Mouse (Mus musculus) lung, postnatal 0 days (tissue): ENCODE results near the gene Plin5. TPM values are rescaled to one million over a fixed set of nuclear protein-coding genes. Genes with fewer than 3 reads are reported as not detected.

Experiments used
- ATAC-seq: fragments of 200-750 bp; cut with Nextera tagmentation; 2 replicates; pipeline ENCODE4 v1.8.0; 2017; ENCODE audit warnings: moderate library complexity
- DNase-seq: peaks from one replicate; pipeline ENCODE4 v3.0.0-alpha.2; 2016; ENCODE audit warnings: low spot score
- H3K27ac ChIP-seq: fragments of 300-500 bp; sonication (generic); 2 replicates; pipeline ENCODE4 v1.5.1; 2014; ENCODE audit warnings: antibody characterized with exemption, mild to moderate bottlenecking, low read length, mixed read lengths
- H3K27me3 ChIP-seq: fragments of 300-500 bp; sonication (generic); replicated peaks from 2 replicates; pipeline ENCODE4 v1.6.1; 2014; ENCODE audit warnings: low read length, mixed read lengths; ENCODE audit not compliant: insufficient read depth
- H3K36me3 ChIP-seq: fragments of 300-500 bp; sonication (generic); 2 replicates; pipeline ENCODE4 v1.6.1; 2014; ENCODE audit warnings: low read length, mixed read lengths; ENCODE audit not compliant: insufficient read depth
- H3K4me1 ChIP-seq: fragments of 300-500 bp; sonication (generic); 2 replicates; pipeline ENCODE4 v1.6.1; 2014; ENCODE audit warnings: antibody characterized with exemption, low read depth, low read length, mixed read lengths; ENCODE audit not compliant: insufficient read depth
- H3K4me2 ChIP-seq: fragments of 300-500 bp; sonication (generic); replicated peaks from 2 replicates; pipeline ENCODE4 v1.6.1; 2014; ENCODE audit warnings: low read depth, mild to moderate bottlenecking, low read length, moderate library complexity, mixed read lengths
- H3K4me3 ChIP-seq: fragments of 300-500 bp; sonication (generic); 2 replicates; pipeline ENCODE4 v1.5.1; 2014; ENCODE audit warnings: low read depth, low read length
- H3K9ac ChIP-seq: fragments of 300-500 bp; sonication (generic); replicated peaks from 2 replicates; pipeline ENCODE4 v1.6.1; 2014; ENCODE audit warnings: low read depth, mild to moderate bottlenecking
- H3K9me3 ChIP-seq: fragments of 300-500 bp; sonication (generic); 2 replicates; pipeline ENCODE4 v1.6.1; 2016; ENCODE audit warnings: low read length, mixed read lengths
- CTCF ChIP-seq: IDR thresholded peaks from 2 replicates; pipeline ENCODE4 v1.5.1; 2016; ENCODE audit warnings: antibody characterized with exemption, mild to moderate bottlenecking
- EP300 ChIP-seq: IDR thresholded peaks from 2 replicates; pipeline ENCODE4 v1.6.1; 2016; ENCODE audit warnings: antibody characterized with exemption, mild to moderate bottlenecking, control low read depth
- WGBS: fragments of 180-500 bp; shearing (Covaris S2); extraction: QIAGEN DNeasy Blood & Tissue Kit; methylation state at CpG from one replicate; pipeline ENCODE4 v1.1.7; 2014; 5-methylcytosine and 5-hydroxymethylcytosine counted together
- polyA plus RNA-seq: library from polyadenylated mRNA; unstranded; fragments of >200 nt; fragmentation: Nextera tagmentation; extraction: Ambion mirVana; gene quantifications from 2 replicates; pipeline ENCODE4 v1.2.1, GENCODE M21; 2015

Gene Plin5
- polyA plus RNA-seq, 1 experiment from 2014 or later = 3.2 TPM

GRCm38 (mm10) chr17:56136558-56136957 is 19.2 kb upstream of the Plin5 start:
- peaks cover 19% of the 10 kb centered on the region; the same call in 1 of the 2 replicates for H3K27me3 ChIP-seq
- peaks cover under 1% of the 10 kb centered on the region for H3K4me1 ChIP-seq
- no peak overlapping the region for H3K27ac ChIP-seq
- H3K36me3 ChIP-seq = no peaks in the 10 kb centered on the region
- 63% methylated on average over 7 of the region's 7 CpGs for WGBS
- H3K4me3 ChIP-seq = no peak overlapping the region
- H3K9me3 ChIP-seq = no peaks in the 10 kb centered on the region
- TF ChIP-seq CTCF (no peak), EP300 (peak; percentile 22; the same call in 1 of the 2 replicates)
- no peak overlapping the region for H3K4me2 ChIP-seq
- ATAC-seq (no peak), DNase-seq (no peak)
- no peak overlapping the region for H3K9ac ChIP-seq

GRCm38 (mm10) chr17:56134463-56134971 is 17.1 kb upstream of the Plin5 start:
- H3K36me3 ChIP-seq = no peaks in the 10 kb centered on the region
- no peak overlapping the region for H3K9ac ChIP-seq
- TF ChIP-seq CTCF (peak; percentile 90), EP300 (no peak)
- peak overlapping the region; percentile 79; the same call in 1 of the 2 replicates for H3K27ac ChIP-seq
- ATAC-seq (peak; percentile 38), DNase-seq (peak; percentile 68)
- H3K27me3 ChIP-seq = 0 out of 2 replicates have a peak, but pooled peaks cover 7% of the 10 kb centered on the region
- WGBS = 5% methylated on average over 27 of the region's 27 CpGs
- H3K4me3 ChIP-seq = peak overlapping the region; percentile 25
- H3K9me3 ChIP-seq = no peaks in the 10 kb centered on the region
- peak overlapping the region; percentile 54 for H3K4me2 ChIP-seq
- H3K4me1 ChIP-seq = no peaks in the 10 kb centered on the region

- DNase-seq = peak; percentile 90
- peak; percentile 89 for ATAC-seq
- Histone ChIP-seq H3K9me3 (no peaks in the 10 kb centered on the region), H3K27ac (peak overlapping the region; percentile 87), H3K4me2 (peak overlapping the region; percentile 54), H3K27me3 (no peaks in the 10 kb centered on the region), H3K4me3 (0 out of 2 replicates have a peak overlapping the region, but pooled peaks have one; percentile 25), H3K36me3 (no peaks in the 10 kb centered on the region), H3K4me1 (no peaks in the 10 kb centered on the region), H3K9ac (no peak overlapping the region)
- TF ChIP-seq CTCF (no peak), EP300 (peak; percentile 76)
- WGBS = 14% methylated on average over 17 of the region's 21 CpGs
These were observed 16.3 kb upstream of the Plin5 start for GRCm38 (mm10) chr17:56133457-56134363.

DNA sequence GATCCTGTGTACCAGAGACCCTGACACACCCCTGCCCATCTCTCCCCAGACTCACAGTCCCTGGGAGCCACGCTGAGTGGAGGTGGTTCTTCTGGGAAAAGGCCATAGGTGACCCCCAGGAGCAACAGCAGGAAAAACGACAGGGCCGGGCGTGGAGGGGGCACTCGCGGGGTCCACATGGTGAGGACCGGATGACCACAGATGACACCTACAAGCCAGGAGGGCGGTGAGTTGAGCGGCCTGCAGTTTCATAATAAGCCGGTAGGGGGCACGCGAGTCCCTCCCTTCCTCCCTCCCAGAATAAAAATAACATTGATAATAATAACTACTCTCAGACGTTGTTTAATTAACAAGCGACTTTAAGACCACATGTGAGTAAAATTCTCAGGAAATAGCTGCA is 15.3 kb upstream of the Plin5 start:
- Histone ChIP-seq H3K27ac (no peak overlapping the region), H3K9me3 (no peaks in the 10 kb centered on the region), H3K4me2 (no peak overlapping the region), H3K27me3 (no peaks in the 10 kb centered on the region), H3K4me1 (no peaks in the 10 kb centered on the region), H3K9ac (no peak overlapping the region), H3K36me3 (no peaks in the 10 kb centered on the region), H3K4me3 (no peak overlapping the region)
- TF ChIP-seq CTCF (peak; percentile 89), EP300 (no peak)
- 2% methylated on average over 14 of the region's 14 CpGs for WGBS
- DNase-seq (peak; percentile 77), ATAC-seq (0 out of 2 replicates have a peak, but pooled peaks have one; percentile 6)

- ATAC-seq (no peak), DNase-seq (peak; percentile 46)
- Histone ChIP-seq H3K4me1 (no peaks in the 10 kb centered on the region), H3K27ac (no peak overlapping the region), H3K27me3 (no peaks in the 10 kb centered on the region), H3K4me3 (no peak overlapping the region), H3K9ac (no peak overlapping the region), H3K9me3 (no peaks in the 10 kb centered on the region), H3K36me3 (no peaks in the 10 kb centered on the region), H3K4me2 (no peak overlapping the region)
- TF ChIP-seq CTCF (peak; percentile 81), EP300 (no peak)
- WGBS = 36% methylated on average over 7 of the region's 7 CpGs
These were observed 14.4 kb upstream of the Plin5 start for GRCm38 (mm10) chr17:56131814-56132213.

- Histone ChIP-seq H3K9ac (no peak overlapping the region), H3K4me2 (no peak overlapping the region), H3K27me3 (no peaks in the 10 kb centered on the region), H3K9me3 (no peaks in the 10 kb centered on the region), H3K4me3 (no peak overlapping the region), H3K4me1 (no peaks in the 10 kb centered on the region), H3K27ac (no peak overlapping the region), H3K36me3 (no peaks in the 10 kb centered on the region)
- WGBS = 91% methylated on average over 10 of the region's 10 CpGs
- no peak for ATAC-seq
- no peak for DNase-seq
- TF ChIP-seq CTCF (no peak), EP300 (no peak)
These were observed 13.7 kb upstream of the Plin5 start for GRCm38 (mm10) chr17:56131136-56131535.
